Mouse (Mus musculus) cerebellum, postnatal 36 days (tissue): ENCODE measurements around the gene Ffar1.
A peak's percentile ranks its signal among the peaks of the same experiment; 100 is the strongest.

Source experiments
- DNase-seq, 2 experiments: peaks; one replicate each; pipeline ENCODE4 v3.0.0; 2021 to 2022; ENCODE audit warnings: mixed read lengths in 2 of 2

Ffar1 gene

DNA sequence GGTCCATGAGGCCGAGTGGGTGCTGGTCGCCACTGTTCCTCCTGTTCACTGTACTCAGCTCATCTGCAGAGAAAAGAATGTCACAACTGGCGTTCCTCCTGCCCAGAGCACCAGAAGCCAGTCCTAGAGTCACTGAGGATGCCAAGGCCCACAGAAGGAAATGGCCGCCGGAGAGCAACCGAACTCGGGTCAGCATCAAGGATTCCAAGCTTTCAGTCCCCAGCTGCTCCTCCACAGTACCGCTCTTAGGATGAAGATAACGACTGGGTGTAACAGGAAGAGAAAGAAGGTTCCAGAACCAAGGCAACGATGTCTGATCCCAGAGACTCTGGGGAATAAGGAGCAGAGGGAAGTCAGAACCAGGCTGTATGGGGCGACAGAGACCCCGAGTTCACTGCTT, at the start of gene Ffar1:
Gene Ffar1 (minus strand): TSS at position 101 of the 400 bp plus-strand sequence.
- no peak for DNase-seq

DNA sequence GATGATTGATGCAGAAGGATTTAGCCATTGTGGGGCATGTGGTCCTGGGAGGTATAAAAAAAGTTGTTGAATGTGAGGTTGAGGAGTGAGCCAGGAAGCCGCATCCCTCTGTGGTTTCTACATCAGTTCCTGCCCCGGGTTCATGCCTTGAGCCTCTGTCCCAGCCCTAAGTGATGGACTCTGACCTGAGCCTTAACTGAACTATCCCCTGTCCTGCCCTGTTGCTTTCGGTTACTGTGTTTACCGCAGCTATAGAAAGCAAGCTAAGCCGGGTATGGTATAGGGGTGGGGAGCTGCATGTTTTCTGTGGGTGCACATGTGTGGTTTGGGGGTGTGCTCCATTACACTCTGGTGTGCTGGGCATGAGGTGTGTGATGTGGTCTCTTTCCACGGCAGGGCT, 48.4 kb upstream of the Ffar1 start:
- DNase-seq: no peak

DNA sequence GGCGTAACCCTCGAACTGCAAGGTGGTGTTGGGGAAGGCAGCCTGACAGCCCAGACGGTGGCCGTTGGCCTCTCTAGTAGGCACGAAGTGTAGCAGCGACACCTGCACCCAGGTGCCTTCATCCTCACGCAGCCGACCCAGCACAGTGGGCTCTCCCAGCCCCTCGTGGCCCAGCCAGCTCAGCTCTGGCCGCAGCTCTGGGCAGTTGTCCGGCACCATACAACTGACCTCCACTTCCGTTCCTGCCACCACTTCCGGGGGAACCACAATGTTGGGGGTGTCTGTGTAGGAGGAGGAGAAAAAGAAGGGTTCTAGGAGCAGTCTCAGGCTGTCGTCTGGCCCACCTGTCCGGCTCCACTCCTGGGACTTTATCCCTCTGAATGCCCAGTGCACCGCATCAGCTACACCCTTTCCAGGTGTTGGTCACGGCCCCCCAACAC, 47.6 kb upstream of the Ffar1 start:
- DNase-seq: no peak

DNA sequence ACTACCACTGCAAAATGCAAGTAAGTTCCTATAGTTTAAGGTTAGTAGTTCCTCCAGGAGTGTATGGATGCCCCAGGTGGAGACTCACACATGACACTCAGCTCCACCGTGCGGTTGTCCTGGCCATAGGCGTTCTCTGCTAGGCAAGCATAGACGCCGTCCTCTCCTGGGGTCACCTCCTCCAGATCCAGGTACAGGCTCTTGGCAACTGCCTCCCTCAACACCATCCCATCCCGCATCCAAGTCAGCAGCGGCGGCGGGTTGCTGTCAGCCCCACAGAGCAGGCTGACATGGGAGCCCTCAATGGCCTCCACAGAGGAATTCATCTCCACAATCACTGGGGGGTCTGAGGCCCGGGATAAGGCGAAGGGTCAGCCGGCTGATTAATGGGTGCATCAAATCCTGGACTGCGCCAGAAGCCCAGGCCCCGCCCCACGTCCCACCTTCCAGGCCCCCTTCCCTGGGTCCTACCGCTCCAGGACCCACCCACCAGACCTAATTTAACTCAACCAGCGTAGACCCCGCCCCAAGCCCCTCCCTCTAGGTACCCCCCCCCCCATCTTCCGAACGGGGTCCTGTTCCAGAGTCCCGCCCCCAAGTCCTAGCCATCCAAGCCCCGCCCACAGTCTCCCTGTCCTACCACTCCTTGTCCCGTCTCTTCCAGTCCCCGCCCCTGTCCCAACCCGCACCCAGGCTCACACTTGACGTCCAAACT, 47.1 kb upstream of the Ffar1 start:
- no peak for DNase-seq

DNA sequence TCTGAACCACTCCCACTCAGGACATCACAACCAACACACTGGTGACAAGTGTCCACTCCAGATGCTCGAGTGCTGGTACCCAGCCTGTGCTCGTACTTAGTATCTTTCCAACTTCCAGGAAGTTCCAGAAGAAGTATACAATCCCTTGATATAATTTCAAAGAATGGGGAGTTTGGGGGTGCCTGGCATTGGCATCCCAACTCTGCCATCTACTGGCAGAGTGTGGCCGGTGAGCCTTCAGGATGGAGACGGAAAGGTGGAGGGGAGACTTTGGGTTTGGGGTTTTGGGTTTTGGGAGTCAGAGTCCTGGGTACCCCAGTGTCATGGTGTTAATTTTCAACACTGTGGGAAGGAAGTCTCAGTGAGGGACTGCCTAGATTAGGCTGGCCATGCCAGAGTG, 42.7 kb upstream of the Ffar1 start:
- DNase-seq: no peak

DNA sequence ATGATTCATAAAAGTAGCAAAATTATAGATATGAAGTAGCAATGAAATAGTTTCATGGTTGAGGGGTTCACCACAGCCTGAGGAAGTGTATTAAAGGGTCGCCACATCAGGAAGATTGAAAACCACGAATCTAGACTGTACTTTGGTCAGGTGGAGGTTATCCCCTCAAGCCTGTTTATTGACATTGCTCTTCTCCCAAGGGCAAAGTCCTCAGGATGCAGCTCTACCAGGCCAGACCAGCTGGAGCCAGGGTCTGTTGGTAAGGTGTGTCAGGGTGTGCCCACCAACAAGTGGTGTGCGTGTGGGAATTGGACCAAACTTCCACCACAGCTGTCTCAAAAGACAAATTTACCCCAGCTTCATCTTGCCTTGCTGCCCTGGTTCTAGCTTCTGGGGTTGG, 33.9 kb upstream of the Ffar1 start:
- DNase-seq: no peak

DNA sequence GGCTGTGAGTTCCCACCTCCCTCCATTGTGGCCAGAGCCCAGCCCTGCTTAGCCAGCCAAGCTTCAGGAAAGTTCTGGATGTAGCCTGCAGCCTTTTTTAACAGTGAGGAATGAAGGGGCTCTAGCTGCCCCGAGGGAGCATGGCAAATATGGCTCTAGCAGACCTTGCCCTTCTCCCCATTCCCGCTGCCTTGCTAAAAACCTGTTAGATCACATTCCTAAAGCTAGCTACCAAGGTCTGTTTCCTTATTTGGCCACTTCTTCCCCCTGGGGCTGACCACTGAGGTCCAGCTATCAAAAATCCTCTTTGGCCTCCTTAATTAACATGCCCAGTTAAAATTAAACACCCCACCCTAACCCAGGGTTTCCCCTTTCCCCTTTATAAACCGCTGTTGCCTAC, 31.2 kb upstream of the Ffar1 start:
- DNase-seq: no peak

DNA sequence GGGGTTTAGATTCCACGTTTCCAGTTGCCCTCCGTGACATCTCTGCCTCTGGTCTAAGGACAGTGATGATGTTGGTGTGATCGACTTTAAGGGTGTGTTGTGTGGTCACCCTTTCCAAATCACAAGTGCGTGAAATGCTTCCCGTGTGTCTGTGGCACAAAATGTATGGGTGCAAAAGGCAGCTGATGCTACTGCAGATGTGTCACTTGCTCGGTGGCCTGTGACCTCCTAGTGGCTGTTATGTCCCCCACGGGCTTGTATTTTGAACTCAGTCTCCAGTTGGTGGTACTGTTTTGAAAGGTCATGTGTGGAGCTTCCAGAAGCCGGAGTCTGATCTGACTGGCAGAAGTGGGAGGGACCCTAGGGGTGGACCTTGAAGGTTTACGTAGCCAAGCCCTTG, 30.4 kb upstream of the Ffar1 start:
- DNase-seq: no peak

DNA sequence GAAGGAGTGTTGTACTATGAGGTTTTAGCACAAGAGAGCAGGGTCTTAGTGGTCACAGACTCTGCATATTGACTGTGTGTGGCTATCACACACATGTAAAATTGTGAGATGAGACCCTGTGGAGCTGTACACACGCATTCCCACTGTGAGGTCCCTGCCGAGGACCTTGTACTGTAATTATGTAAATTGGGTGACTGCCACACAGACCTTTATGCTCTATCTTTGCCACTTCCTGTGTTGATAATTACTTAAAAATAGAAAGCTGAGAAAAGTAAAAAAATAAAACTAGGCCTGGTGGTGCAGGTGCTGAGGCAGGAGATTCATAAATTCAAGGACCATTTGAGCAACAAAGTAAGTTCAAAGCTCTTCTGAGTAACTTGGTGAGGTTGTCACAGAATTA, 29.3 kb upstream of the Ffar1 start:
- no peak for DNase-seq

DNA sequence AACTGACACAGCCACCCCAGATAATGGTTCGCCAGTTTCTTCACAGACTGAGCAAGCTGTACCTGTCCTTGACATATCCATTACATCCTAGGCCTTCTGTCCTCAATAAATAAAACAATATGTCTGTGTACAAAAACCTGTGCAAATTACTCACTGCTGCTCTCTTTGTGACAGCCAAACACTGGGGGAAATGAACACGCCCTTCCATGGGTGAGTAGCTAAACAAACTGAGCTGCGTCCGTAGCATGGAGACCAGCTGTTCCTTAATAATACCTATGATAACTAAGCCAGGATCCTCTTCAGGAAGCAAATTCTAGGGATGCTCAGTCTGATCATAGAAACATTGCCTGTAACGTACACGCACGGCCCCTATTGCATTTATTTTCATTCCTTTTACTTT, 27.4 kb upstream of the Ffar1 start:
- no peak for DNase-seq

DNA sequence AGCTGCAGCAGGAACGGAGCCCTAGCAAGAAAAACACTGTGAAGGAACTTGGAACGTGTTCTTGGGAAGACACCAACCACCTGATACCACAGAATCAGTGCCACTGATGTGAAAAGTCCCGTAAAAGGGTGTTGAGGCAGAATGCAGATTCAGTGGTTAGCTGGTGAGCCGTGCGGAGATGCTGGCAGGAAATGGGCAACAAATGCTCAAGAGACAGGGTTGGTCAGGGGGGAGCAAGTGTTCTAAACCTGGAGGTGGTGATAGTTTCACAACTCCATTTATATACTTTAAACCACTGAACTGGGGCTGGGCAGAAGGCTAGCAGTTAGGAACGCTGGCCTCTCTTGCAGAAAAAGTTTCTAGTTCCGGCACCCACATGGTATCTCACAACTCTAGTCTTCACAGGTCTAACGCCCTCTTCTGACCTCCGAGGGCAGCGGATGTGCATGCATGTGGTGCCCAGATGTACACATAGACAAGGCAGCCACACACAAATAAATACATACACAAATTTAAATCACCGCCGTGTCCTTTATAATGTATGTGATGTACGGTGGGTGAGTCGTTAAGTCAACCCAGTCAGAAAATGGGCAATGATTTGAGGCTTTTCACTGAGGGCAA, 26.3 kb upstream of the Ffar1 start:
- no peak for DNase-seq

DNA sequence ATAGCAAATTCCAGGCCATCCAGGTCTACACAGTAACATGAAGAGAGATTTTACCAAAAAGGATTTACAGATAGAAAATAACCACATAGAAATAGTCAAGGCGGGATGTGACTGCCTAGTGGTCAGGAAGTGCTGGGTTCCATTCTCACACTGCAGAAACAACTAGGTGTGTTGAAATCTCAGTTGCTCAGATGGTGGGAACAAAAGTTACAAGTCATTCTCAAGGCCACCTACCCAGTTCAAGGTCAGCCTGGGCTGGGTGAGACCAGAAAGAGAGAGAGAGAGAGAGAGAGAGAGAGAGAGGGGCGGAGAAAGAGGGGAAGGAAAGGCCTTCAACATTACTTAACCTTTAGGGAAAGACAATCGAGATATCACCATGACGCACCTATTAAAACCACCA, 25.5 kb upstream of the Ffar1 start:
- no peak for DNase-seq

DNA sequence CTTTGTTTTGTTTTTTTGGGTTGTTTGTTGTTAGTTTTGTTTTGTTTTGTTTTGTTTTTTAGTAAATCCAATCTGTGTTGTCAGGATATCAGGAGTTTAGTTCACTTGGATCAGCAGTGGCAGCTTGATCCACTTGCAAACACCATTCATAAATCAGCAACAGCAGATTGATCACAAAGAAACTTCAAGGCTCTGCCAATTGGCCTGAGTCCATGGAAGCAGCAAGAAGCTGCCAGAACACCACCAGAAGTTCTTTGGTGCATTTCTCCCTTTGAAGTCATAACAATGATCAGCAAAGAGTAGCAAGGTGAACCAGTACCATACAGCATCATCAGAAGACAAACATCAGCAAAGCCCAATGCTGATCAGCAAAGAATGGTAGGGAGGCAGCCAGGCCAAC, 22.7 kb upstream of the Ffar1 start:
- DNase-seq: no peak

DNA sequence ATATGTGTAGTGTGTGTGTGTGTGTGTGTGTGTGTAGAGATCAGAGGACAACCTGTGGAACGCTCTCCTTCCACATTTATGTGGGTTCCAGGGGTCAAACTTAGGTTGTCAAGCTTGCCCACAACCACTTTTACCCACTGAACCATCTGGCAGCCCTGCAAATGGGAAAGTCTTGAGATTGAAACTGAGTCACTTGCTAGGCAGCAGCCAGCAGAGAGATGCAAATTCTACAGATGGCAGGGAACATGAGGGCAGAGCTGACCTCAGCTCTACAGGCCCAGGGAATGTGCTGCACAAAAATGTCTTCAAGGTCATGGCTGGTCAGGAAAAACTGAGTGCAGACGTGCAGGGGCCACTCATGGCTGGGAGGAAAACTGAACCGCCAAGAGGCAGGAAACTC, 20.0 kb upstream of the Ffar1 start:
- no peak for DNase-seq

DNA sequence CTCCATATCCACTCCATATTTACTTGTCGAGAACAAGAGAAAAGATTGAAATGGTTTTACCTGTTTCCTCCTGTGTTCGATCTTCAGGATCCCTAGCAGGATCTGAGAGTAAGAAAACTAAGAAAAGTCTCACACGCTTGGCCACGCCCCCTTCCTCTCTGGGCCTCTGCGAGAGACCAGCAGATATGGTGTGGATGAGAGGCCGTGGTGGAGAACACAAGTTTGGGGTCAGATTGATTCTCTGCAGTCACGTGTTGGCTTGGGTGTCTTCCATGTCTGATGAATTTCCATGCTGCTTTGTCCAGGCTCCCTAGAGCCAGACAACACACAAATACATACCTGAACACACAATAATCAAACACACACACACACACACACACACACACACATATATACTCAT, 18.8 kb upstream of the Ffar1 start, which contains the start of gene Cd22:
Gene Cd22 (minus strand): TSS at position 167 of the 400 bp plus-strand sequence.
- DNase-seq: no peak

DNA sequence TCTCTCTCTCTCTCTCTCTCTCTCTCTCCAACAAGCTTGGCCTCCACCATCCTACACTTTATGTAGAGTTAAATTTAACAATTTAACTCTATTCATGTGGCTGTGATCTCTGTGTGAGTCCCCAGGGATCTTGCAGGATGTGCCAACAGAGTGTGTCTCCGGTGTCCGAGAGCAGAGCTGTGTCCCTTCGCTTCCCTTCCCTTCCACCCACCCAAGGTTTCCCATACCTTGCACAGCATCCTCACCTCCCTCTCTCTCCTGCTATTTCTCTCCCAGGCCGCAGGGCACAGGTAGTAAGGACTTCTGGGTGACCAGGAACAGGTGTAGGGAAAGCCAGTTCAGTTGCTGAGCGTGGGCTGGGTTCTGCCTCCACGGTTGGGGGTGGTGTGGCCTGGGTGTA, 17.6 kb upstream of the Ffar1 start:
- no peak for DNase-seq

DNA sequence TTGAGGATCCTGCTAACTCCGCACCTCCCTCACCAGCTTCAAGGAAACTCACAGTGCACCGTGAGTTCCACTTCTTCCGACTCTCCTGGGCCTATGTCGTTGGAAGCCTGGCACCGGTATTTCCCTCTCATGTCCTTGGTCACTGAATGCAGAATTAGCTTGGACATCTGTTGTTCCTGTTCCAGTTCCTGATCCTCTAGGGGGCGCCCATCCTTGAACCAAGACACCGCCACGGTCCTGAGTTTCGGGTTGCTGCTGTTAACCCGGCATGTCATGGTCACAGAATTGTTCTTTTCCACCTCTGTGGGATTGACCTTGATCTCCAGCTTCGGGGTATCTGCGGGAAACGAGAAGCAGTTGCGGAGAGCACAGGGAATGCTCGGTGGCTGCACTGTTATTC, 11.7 kb upstream of the Ffar1 start:
- DNase-seq: peak; percentile 75 to 77

DNA sequence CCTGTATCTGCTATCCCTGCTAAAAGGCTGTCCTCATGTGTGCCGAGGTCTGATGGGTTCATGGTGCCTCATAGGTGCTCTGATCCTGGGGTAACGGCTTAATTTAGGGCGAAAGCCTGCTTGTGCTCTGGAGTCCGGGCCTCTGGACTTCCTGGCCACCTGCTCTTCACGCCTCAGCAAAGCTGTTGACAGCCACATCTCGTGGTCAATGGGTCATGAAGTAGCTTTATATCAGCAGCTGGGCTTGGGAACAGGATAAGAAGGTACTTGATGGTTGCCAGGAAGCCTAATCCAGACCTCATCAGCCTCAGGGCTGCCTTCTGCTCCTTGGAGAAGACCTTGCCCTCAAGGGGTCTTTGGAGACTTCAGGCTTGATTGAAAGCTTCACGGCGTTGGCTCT, 2.0 kb upstream of the Ffar1 start:
- no peak for DNase-seq

DNA sequence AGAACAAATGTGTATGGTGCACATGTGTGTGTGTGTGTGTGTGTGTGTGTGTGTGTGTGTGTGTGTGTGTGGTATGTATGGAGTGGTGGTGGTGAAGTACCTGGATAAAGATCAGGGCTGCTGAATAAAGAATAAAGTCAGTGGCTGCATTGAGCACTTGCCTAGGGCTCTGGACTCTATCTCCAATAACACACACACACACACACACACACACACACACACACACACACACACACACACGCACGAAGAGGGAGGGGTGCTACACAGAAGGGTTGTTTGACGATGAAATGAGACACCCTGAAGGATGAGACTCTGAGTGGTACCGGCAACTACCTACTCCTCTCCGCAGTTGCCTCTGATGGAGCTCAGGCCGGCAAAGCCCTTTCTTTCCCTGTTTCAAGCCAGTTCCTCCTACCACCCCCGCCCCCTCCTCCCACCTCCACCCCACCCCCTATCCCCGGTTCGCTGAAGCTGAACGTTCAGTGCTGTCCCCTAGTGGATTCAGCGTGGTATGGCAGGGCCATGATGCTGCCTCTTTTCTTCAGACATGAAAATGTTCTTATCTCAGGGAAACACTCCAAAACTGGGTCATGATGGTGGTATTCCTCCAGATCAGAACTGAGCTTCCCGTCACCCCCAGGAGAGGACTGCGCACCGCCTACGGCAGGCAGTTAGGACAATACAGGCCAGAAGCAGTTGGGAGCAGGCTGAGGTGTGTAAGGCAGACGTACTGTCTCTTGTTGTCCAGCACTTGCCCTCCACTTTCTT, 1.5 kb downstream of the Ffar1 start:
- peak; percentile 45 to 48 for DNase-seq

DNA sequence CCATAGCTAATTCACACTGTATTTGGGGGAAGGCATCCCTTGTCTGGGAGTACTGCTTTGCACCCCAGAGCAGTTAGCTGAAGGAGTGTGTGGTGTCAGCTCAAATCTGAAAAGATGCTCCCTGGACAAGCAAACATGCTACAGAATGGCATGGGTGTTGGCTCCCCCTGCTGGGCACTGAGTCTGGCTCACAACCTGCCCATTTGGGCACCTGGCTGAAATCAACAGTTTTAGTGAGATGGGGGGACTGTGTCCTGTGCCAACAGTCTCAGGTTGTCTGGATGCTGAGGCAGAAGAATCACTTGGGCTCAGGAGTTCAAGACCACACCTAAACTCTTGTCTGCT, 2.1 kb downstream of the Ffar1 start:
- peak; percentile 60 to 62 for DNase-seq

DNA sequence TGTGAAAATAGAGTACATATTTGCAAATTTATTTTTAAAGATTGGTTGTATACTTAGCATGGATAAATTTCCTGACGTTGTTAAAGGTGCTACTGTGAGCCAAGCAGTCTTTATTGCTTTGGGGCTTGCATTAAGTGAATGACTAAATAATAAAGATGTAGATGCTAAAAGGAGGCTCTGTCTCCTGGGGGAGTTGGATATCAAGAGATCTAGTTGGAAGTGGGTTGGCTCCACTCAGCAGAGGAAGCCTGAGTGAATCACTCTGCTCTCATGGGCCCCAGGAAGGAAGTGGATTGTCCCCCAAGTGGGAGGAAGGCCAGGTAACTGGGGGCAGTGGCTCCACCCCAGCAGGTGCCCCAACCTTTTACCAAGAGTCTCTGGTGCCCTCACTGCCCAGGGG, 3.6 kb downstream of the Ffar1 start:
- no peak for DNase-seq

DNA sequence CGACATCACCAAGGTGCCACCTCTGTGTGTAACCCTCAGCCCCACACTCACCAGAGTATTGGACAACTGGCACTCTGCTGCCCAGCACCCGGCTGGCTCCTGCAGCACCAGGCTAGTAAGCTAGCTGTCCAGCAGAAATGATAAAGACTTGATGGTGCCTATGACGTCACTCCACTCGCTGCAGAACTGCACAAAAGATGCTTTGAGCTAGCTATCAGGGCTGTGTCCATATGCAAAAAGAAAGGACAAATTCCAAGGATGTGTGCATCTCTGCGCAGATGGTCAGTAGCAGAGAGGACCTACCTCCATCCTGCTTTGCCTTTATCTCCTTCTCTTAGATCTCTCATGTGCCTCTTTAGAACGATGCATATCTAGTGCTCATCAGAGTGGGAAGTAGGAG, 5.3 kb downstream of the Ffar1 start, which contains the start of gene Ffar3:
Gene Ffar3 (minus strand): TSS at position 101 of the 400 bp plus-strand sequence.
- no peak for DNase-seq

DNA sequence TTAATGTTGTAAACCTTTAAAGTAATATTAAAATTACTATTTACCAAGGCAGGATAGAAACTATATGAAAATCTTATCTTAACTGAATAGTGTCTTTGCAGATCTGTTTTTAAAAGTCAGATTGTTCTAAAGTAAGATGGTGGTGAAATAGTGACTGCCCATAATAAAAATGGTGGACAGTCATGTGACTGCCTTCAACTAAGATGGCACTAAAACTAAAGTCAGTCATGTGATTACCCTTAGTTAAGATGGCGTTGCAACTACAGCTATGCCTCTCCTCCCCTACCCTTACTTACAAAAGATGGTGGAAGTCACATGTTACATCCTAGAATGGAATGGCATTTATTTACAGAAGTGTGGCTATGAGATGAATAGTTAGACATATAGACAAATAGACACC, 9.9 kb downstream of the Ffar1 start:
- no peak for DNase-seq

DNA sequence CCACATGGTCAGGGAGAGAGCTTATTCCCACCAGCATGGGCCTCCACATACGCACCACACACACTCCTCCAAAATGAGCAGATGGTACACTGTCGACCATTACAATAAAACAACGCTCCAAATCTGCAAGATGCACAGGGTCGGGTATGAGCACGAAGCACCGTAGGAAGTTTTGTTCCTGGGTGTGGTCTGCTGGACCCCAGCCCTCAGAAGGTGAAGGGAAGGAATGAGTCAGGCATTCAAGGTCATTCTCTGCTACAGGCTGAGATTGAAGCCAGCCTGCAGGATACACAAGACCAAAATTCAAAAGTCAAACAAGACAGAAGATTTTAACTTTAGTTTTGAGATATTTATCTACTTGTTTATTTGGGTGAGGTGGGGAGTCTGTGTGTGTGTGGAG, 13.4 kb downstream of the Ffar1 start:
- no peak for DNase-seq
